Mouse (Mus musculus) ovary, postnatal 10 days (tissue): ENCODE data around the gene Pbrm1.

Experiments
- DNase-seq: peaks from one replicate; pipeline ENCODE4 v3.0.0; 2022; ENCODE audit warnings: low spot score

Pbrm1 gene

DNA sequence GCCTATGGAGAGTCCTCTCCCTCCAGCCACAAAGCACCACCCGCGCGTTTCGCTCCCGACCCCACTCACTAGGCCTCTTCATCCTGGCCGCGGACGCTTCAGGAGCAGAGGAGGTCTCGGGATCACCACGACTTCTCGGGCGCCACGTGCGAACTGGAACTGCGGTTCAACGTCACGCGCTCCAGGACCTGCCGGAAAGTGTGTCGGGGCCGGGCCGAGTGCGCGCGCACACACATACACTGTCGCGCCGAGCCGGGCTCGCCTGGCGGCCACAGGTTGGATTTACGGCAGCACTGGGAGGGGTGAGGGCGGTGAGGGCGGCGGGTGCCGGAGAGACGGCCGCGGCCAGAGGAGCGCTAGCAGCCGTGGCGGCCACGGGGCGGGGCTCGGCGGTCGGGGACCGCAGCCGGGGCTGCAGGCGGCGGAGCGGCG, at the start of gene Pbrm1, which contains the start of gene Gnl3:
TSS of gene Pbrm1 (plus strand) at position 279 of the 432 bp plus-strand sequence.
TSS of gene Gnl3 (minus strand) at position 293 of the 432 bp plus-strand sequence.
- DNase-seq = peak; percentile 91

DNA sequence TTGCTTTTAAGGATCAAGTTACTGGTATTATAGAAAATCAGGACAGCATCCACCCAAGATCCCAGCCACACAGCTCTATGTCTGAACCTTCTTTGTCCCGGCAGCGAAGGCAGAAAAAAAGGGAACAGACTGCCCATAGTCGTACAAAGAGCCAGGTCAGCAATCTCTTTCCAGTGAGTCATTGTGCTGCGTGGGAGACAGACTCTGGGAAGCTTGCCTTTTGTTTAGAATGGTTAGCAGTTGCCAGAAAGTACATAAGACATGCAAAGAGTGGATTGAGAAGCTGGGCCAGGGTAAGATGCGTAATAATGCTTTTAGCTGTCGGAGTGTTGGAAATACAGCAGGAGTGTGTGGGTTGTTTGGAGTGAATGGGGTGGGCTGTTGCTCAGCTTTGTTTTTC, 44.7 kb upstream of the Pbrm1 start:
- DNase-seq = no peak

DNA sequence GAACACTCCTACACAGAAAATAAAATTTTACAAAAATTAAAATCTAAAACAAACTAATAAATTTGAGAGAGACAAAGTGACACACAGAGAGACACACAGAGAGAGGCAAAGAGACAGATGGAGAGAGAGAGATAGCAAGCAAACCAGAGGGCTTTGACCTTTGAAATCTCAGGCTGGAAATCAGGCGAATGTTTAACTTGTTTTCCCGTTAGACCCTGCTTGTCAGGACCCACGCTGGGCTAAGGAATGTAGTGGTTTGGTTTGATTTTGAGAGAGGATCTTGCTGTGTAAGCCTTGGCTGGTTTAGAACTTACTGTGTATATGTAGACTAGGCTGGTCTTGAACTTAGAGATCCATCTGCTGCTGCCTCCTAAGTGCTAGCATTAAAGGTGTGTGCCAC, 42.7 kb upstream of the Pbrm1 start:
- no peak for DNase-seq

DNA sequence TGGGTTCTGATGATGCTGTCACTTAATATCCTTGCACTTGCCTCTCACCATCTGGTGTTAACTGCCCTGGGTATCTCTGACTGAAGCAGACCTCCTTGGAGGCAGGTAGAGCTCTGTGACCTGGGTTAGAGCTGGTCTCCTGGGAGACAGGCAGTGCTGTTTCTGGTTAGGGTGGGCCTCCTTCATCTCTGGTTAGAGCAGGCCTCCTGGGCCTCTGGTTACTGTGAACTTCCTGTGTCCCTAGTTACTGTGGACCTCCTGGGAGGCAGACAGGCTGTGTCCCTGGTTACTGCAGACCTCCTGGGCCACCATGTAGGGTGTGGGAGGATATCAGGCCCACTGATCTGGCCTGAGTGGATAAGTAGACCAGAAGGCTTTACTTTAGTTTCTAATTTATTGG, 22.5 kb upstream of the Pbrm1 start:
- no peak for DNase-seq

DNA sequence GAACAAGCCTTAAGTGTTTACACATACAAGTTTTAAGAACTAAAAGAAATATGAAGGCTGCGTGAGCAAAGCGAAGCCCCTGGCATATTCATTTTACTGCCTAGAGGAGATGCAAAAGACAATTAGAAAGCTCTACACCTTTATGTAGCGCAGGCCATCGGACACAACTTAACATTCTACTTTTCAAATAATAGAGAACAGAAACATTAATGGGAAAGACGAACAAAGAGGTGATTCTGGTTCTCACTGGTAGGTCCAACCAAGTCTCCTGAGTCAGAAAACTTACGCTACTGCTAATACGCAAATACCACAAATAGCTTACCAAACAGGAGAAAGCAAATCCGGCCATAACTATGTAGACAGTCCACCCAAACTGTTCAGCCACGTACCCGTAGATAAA, 18.6 kb upstream of the Pbrm1 start:
- DNase-seq = no peak

DNA sequence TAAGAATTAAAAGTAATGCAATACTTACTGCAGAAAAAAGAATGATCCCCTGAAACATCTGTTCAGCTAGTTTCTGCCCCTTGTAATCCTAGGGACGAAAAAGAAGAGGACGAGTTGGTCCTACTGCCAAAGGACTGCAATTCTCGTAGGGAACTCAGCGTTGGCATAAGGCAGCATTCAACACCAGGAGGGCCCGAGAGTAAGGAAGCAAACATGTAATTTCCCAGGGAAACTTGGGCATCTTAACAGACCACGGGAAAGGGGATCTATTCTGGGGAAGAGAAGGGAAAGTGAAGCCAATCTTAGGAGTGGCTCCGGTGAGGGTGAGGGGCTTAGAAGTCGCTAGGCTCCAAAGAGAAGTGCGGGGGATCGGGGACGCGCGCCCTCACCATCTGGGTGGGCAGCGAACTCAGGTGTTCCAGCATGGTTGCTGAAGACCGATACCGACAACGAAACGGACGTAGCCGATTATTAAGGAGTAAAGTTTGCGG, 18.1 kb upstream of the Pbrm1 start:
- DNase-seq = no peak

DNA sequence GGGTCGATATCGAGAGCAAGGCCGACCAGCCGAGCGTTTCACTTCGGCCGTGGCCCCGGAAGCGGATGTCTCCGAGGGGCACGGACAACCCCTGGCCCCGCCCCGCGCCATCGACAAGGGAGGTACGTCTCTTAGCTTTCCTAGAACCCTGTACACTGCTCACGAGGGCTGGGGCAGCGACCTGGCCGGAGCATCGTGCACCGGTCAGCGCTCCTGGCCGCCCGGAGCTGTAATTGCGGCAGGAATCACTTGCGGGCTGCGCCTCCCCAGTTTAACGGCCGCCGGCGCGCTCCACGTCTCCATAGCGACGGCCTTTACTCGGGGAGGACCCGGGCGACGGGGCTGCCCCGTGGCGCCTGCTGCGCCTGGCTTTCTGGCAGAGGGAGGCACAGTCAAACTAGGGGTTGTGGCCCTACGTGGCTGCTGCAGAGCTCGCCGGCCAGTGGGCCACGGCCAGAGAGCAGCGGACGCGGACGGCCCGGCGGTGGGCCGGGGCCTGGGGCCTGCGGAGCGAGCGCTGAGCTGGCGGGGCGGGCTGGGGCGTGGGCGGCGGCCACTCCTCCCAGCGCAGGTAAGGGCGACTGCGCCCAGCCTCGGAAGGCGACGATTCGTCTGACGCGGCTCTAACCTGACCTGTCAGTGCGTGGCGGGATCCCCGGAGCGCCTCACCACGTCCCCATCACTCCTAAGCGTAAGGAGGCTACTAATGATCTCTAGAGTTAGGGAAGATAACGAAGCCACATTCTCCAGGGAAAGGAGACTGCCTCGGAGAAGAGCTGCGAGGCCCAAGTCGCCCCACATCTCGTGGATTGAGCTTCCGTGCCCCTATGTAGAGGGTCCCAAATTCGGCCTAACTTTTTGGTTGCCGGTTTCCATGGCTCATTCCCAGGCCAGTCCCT, 17.4 kb upstream of the Pbrm1 start, which contains the start of the genes Glt8d1 and Spcs1:
TSS of gene Glt8d1 (plus strand) at position 94 of the 899 bp plus-strand sequence.
TSS of gene Spcs1 (minus strand) at position 366 of the 899 bp plus-strand sequence.
- peak; percentile 94 for DNase-seq

DNA sequence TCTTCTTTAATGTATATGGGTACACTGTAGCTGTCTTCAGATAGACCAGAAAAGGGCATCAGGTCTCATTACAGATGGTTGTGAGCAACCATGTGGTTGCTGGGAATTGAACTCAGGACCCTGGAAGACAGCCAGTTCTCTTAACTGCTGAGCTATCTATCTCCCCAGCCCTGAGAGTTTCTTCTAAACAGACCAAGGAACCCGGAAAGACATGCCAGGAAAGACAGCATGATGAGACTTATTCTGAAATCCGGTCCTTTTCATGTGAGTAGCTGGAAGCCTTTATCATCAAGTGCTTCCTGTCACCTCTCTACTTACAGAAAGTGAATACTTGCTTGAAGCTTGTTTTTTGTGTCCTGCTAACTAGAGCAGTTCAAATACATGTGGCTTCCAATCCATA, 14.4 kb upstream of the Pbrm1 start:
- DNase-seq = no peak

DNA sequence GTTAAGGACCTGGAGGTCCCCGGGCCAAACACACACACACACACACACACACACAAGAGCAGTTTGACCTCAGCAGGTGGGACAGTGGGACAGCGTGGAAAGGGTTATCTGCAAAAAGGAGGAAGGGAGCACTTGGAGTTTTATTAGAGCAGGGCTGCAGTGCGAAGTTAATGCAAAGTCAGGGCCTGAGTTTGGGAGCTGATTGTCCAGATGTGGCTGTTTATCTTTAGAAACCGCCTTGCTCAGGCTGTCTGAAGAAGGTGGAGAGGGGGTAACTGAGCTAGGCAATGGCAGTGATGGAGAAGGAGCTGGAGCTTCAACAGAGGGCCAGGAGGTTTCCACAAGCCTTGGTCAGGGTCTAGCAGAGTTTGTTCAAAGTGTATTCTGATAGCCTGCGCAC, 12.2 kb upstream of the Pbrm1 start:
- DNase-seq = no peak

DNA sequence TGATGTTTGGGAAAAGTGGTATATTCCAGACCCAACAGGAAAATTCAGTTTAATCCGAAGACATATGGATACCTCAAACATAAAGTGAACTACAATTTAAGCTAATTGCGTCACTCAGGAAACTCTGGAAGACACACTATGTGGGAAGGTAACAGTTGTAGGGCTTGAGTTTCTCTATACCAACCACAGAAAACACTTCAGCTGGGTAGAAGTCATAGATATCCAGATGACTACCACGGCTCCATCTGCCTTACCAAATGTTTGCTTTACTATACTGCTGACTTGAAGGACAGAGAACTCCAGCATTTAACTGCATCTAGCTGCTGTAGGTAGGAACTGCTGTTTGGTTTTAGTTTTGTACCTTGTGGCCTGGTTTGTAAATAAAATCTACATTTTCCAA, 7.3 kb upstream of the Pbrm1 start:
- DNase-seq = no peak

DNA sequence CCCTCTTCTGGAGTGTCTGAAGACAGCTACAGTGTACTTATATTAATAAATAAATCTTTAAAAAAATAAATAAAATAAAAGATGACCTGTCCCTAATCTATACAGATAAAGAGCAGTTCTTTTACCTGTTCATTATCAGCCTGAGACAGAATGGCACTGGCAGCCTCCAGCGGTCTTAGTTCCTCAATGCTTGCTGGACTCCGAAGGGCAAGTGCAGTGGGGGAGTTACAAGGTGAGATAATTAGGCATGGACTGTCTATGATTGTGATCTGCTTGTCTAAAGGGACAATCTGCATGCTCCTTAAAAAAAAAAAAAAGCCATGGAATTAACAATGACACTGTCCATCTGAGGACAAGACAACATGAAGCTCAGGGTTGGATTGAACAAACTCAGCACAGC, 5.0 kb upstream of the Pbrm1 start:
- DNase-seq = no peak

DNA sequence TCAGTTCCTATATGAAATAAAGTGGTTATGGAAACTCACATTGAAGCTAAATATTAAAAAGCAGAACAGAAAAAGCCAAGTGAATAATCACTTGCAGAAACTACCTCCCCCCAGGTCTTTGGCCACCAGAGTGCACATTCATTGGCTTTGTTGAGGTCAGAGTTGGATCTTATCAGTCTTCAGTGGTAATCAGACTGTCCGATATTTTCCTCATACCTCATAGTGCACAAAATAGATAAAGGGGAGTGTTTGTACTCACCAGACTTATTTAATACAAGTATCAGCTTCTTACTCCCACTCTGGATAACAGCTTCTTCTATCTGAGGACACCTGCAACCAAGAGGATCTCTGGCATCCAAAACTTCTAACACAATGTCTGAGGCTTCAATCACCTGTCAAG, 2.9 kb upstream of the Pbrm1 start:
- DNase-seq = no peak

DNA sequence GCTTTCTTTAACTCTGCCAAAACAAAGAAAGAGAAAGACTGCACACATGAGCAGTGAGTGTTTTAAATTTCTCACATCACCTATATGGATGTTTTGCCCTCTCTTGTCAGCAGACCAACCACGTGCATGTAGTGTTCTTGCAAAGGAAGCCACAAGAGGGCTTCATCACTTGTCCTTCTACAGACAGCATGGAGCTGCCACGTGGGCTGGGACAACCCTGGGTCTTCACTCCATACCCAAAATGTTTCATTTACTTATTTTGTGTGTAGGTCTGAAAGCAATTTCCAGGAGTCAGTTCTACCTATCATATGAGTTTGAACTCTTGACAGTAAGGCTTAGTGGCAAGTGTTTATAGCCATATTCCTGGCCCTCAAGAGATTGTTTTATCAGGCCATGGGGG, 1.1 kb upstream of the Pbrm1 start:
- no peak for DNase-seq

DNA sequence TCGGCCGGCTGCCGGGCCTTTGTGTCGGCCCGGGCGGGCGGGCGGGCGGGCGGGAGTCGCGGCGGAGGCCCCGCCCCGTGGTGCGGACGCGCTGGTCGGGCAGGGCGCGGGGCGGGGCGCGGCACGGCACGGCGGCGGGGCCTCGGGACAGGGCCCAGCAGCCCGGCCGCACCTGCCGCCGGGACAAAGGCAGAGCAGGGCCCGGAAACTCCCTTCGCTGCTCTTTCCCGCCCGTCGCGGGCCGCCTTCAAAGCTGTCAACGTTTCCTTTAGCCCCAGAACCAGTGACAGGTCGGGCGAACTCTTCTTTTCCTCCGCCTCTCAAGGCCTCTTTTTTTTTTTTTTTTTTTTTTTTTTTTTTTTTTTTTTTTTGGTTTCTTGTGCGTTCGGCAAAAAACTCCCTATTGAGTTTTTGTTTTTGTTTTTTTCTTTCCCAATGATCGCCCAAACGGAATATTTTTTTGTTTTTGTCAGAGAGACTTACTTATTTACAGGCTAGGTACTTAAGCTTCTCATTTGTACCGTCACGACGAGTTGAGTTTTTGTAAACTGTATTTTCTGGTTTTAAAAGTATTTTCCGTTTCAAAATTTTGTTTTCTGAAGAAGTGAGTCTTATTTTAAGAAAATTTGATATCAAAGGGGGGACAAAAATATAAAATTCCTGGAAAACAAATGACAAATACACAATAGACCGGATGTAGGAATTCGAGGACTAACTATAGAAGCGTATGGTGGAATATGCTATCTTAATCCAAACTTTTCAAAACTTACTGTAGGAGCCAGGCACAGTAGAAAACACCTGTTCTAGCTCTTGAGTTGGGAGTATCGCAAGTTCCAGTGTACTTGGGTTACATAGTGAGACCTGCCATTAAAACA, 630 bp downstream of the Pbrm1 start:
- DNase-seq = no peak

DNA sequence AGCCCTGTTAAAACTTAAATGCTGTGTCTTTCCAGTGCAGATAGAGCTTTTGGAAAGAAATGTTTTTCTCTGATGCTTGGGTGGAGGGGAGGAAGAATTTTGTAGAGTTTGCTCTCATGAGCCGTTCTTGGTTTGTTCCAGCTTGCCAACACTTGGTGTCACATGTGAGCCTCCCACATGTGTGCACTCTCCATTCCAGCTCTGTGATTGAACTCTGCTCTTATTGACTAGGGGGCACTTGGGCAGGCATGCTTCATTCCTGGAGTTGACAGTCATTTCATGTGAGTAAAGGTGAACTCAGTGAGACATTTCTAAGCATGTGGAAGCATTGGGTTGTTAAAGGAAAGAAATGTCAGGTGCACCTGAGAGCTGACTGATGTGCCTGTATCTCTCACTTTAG, 3.6 kb downstream of the Pbrm1 start:
- no peak for DNase-seq

DNA sequence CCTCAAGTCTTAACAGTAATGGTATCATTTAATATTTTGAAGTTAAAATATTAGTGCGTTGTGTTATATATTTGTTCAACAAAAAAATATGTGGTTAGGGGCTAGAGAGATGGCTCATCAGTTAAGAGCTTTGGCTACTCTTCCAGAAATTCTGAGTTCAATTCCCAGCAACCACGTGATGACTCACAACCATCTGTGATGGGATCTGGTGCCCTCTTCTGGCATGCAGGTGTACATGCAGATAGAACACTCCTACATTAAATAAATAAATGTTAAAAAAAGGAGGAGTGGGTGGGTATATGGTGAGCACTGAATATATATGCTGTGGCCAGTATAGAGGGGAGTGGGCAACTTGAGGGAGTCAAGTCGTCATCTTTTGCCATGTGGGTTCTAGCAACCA, 6.8 kb downstream of the Pbrm1 start:
- DNase-seq = no peak

DNA sequence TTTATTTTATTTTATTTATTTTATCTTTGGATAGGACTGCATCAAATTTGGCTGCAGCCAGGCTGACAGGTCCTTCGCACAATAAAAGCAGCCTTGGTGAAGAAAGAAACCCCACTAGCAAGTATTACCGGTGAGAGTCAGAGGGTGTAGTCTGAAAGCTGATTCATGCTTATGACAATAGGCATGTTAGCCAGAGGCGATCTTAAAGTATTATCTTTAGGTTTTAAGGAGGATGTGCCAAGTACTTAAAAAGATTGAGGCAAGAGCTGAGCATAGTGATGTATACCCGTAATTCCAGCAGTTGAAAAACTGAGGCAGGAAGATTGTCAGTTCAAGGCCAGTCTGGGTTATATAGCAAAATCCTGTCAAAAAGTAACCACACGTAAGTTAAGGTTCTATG, 26.4 kb downstream of the Pbrm1 start:
- DNase-seq = no peak

DNA sequence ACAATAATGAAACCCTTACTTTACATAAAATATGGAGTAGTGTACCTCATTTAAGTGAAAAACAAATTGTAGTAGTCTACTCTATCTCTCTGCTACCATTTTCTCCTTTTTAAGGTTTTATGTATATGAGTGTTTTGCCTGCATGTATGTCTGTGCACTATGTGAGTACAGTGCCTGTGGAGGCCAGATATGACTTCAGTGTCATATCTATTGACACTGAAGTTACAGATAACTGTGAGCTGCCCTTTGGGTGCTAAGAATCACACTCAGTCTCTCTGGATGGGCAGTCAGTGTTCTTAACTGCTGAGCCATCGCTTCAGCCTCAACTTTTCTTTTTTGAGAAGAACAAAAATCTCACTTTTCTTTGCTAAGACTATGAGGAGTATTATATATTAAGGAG, 26.9 kb downstream of the Pbrm1 start:
- no peak for DNase-seq

DNA sequence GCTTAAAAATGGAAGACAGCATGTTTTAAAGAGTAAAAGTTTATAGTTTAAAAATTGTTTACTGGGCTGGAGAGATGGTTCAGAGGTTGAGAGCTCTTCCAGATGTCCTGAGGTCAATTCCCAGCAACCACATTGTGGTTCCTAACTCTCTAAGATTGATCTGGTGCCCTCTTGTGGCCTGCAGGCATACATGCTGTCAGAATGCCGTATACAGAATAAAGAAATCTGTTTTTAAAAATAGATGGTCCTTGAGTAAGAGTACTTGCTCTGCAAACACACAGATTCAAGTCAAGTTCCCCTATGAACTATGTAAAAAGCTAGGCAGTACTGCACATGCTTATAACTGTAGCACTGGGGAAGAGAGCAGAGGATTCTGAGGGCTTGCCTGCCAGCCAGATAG, 43.3 kb downstream of the Pbrm1 start:
- no peak for DNase-seq

DNA sequence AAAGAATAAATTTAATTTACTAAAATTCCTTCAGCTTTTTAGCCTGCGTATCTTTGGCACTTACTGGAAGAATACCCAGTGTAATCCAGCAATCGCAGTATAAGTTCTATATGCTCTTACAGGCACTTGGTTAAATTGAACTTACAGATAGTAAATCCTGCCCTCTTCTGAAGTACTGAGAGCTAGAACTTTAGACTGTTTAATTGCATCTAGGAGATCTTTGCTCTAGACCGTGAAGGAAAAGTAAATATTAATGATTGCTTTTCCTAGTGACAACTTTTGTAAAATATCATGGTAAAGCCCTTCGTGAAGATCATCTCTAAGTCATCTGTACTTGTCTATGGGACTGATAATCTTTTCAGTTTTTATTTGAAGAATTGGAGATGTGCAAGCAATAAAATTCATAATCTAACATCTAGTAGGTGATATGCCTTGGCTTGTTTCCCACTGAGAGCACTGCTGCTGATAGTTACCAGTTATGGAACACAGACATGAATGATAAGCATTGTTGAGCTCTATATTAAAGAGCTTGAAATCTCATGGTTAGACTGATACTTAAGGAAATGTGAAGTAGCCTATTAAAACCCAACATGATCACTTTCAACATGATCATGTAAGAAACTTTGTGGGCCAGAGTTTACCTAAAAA, 50.3 kb downstream of the Pbrm1 start:
- DNase-seq = no peak

DNA sequence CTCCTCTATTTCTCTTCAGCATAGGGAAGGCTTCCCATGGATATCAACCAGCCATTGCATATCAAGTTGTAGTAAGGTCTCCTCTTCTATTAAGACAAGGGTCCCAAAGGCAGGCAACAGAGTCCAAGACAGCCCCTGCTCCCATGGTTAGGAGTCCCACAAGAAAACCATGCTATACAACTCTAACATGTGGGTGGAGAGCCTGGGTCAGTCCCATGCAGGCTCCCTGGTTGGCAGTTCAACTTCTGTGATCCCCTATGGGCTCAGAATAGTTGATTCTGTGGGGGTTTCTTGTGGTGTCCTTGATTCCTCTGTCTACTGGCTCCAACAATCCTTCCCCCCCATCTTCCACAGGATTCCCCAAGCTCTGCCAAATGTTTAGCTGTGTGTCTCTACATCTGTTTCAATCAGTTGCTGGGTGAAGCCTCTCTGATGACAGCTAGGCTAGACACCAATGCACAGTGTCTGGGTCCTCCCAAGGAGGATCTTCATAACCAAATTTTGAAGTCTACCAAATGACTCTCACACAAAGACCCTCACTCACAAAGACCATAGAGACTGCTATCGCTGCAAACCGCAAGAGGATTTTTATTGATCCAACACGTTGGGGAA, 59.8 kb downstream of the Pbrm1 start:
- no peak for DNase-seq
